Mouse (Mus musculus) cerebellum, postnatal 25 days (tissue): ENCODE results near the gene Spata31d1b.

Source experiments
- DNase-seq, 2 experiments: peaks; one replicate each; pipeline ENCODE4 v3.0.0; 2021; ENCODE audit warnings: mixed read lengths in 2 of 2

Gene Spata31d1b

GRCm38 (mm10) chr13:59750310-59750709 lies 38.2 kb downstream of the Spata31d1b start:
- DNase-seq, result no peak

- no peak for DNase-seq
Observed at GRCm38 (mm10) chr13:59756906-59757305, 44.8 kb downstream of the Spata31d1b start.

DNA sequence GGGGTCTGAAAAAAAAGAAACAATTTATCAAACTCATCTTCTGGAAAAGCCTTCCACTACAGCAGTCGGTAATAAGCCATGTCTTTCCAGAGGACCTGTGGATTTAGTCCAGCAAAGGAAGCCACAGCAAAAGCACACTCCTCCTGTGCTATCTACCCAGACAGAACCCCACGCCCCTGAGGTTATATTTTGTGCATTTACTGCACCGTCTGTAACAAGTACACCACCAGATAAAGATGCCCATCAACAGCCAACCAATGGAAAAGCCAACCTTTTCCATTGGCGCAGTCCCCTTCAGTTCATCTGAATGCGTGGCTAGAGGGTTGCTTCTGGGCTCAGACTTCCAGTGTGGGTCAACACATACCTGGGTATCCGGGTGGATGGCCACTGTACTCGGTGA lies 50.7 kb downstream of the Spata31d1b start:
- no peak for DNase-seq

GRCm38 (mm10) chr13:59766786-59767515 lies 54.9 kb downstream of the Spata31d1b start:
- no peak for DNase-seq

DNA sequence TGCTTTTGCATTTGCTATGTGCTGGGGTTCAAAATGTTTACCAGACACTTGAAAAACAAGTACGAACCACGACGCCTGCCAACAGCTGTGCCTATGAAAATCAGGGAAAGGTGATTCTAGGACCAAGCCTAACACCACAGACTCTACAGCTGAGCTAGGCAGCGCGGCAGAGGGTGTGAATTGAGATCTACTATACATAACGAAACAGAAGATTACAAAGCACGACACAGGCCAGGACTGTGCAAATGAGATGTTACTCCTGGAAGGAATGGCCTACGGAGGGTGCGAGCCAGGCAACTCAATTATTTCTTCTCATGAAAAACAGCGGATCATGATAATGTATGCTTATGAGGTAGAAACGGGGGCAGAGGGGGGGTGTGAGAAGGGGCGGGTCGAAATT lies 56.4 kb downstream of the Spata31d1b start:
- DNase-seq, result peak in 1 of 2 experiments; percentile 15
